Mouse (Mus musculus) frontal cortex, postnatal 25 days (tissue): ENCODE measurements around the gene Tgfbr3.

Experiments
- DNase-seq, 2 experiments: peaks; one replicate each; pipeline ENCODE4 v3.0.0; 2022; ENCODE audit warnings: low spot score in 2 of 2

The Tgfbr3 gene

DNA sequence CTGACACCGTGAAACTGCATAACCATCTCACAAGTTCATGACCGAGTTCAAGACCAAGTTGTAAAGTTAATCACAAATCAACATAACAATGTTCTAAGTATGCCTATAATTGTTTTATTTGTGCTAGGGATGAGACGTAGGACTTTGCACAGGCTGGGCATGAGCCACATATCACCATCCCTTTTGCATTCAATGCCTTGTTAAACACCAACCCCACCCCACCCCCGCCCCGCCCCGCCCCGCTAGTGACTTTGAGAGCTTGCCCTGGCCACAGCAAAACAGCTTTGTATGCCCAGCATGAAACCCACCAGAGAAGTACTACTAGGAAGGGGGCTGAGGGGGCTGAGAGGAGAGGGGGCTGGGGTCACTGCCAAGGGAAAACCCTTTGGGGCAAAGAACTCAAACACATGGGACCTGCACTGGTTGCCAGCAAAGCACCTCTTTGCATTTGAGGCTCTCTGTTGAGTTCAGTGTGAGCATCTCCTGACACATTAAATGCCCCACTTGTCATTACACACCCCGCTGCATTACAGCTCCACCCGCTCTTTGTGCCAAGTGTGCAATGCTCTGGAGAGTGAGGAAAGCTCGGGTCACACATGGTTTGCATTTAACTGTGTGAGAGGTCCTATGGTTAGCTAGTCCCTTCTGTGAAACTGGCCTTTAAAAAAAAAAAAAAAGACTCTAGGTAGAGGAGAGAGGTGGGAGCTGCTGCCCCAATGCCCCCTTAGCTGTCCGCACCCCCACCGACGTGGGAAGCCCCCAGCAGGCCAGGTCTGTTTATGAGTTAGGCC, 179.1 kb downstream of the Tgfbr3 start:
- no peak for DNase-seq

DNA sequence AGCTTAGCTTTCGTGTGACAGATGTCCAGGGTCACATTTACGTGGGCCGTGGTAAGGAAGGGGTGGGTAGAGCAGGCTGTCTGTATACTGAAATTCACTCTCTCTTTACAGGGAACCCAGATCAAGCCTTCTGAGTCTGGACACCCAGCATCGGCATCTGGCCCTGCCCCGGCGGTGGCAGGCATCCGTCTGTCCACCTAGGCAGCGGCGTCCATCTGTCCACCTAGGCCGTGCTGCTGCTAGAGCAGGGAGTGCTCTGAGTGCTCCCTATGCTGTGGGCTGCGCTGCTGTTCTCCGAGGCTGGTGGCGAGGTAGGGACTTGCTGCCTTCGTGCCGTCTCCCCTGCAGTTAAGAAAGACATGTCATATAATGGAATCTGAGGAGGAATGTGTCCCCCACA, 180.0 kb downstream of the Tgfbr3 start:
- no peak for DNase-seq

DNA sequence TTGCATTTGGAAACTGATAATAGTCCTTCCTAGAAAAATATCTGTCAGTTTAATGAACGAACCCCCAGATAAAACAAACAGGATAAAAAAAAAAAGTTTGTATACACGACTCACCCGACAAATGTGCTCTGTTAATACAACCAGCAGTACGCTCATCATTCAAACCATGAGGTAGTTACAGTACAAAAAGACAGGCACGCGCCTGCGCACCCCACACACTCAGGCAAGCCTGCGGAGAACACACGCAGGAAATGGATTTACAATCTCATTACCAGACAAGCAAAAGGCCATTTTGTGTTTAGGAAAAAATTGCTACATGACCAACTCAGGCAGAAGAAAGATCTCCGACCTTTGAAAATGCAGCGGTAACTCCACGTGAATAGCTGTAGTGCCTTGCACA, 182.6 kb downstream of the Tgfbr3 start:
- DNase-seq: no peak

DNA sequence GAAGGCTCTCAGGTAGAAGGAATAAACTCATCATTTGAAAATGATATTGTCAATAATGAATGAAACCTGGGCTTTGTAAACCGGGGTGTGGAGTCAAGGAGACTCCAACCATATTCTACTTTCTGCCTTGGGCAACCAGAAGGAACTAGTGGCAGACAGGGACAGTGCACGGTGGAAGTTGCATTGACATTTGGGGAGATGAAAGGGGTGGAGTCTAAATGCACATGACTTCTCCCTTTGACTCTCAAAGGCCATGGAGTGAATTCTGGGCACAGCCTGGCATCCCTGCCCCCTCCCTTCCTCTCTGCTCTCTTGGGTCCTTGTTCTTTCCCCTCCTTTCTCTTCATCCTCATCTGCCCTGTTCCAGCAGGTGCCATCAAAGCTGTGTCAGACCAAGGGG, 183.3 kb downstream of the Tgfbr3 start:
- DNase-seq: no peak

DNA sequence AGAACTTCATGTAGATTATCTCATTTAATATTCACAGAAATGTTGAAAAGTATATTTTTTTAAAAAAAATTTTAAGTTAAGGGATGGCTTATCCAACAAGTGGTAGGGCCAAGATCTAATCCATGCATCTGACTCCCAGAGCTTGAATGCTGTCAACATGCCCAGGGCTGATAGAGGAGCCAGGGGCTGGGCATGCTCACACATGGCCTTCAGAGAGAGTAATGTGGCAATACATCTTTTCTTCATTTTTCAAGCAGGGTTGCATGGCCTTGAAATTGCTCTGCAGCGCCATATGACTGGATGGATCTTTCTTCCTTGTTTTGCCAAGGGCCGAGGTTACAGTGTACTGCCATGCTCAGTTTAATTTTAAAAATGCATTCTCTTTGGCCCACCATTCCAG, 185.8 kb downstream of the Tgfbr3 start:
- DNase-seq: no peak

DNA sequence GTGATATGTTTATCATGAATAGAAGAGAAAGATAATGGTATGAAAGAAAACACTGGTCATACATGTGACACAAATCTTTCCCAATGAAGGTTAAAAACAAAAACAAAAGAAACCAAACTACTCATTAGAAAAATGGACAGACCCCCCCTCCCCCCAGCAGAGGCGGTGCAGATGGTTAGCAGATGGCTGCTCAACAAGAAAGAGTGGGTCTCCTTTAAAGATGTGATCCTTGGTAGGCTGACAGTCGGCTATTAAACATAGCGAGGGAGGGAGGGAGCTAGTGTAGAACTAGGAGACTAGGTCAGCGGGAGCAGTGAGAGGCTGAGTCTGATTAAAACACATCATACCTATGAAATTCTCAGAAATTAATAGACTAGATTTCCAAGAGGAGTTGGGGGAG, 186.5 kb downstream of the Tgfbr3 start:
- DNase-seq: no peak

DNA sequence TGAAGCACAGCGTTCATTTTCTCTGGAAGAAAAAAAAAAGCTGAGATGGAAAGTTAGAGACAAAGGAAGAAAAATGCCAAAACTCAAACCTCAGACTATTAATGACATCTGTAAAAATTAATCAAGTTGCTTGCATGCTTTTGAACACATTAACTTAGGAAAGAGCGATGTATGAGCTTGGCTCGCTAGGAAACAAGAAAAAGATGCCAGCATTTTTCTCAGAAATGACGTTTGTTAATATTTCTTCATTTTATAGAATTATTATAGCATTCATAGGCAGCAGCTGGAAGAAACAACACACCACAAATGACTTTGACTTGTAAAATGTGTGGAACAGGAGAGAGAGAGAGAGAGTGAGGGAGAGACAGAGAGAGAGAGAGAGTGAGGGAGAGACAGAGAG, 187.7 kb downstream of the Tgfbr3 start:
- DNase-seq: no peak

DNA sequence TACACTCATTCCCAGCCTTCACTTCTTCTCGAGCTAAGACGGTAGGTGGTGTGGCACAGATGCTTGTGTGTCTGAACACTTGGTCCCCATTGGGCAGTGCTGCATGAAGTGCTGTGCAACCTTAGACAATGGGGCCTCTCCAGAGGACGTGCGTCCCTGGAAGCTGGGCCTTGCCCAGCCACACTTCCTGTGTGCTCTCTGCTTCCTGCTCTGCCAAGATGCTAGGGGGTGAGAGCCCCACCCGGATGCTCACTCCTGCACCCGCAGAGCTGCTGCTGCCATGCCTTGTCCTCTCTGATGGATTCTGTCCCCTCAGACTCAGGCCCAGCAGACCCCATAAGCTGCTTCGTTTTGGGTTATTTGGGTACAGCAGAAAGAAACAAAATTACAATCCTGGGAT, 188.3 kb downstream of the Tgfbr3 start:
- DNase-seq: no peak

DNA sequence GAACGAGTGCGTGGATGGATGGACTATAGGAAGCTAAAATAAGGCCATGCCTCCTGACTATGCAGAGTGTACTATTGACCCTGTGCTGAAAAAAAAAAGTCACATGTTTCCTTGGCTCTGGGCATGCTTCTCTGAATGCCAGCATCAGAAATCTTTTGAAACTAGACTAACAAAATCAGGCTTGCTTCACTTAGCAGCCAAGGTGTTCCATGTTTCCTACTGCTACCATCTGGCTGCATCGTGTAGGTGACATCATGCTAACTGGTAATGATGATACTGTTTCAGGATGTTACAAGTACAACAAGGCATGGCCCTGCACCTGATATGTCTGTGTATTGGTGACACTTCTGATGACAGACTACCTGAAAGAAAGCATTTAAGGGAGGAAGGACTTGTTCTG, 189.8 kb downstream of the Tgfbr3 start:
- no peak for DNase-seq

DNA sequence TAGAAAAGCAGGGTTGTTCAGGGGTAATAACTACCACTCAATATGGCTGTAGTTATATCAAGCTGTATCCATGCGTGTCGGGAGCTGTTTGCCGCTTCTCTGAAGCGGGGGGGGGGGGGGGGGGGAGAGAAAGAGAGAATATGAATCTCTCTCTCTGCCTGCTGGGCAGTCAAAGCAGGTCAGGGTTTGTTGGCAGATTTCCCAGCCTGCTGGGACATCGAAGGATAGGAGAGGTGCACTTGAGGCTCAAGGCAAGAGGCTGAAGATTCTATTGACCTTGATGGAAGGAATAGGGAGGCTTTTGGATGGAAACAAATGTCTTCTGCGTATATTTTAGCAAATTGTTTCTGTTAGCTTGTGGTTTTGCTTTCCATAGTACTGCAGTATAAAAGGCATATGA, 190.4 kb downstream of the Tgfbr3 start:
- no peak for DNase-seq

DNA sequence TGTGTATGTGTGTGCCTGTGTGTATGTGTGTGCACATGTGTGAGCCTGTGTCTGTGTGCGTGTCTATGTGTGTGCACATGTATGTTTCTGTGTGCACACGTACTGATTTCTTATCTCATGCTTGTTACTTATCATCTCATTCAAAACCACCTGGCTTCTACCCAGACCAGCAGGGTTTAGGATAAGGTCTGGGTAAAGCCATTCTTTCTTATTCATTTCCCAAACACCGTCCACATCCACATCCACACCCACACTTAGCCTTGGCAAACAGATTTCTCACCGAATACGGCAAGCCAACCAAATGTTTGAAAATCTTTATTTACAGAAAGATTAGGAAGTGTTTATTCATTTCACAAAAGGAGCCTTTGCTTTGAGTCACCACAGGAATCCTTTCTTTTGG, 191.4 kb downstream of the Tgfbr3 start:
- no peak for DNase-seq

DNA sequence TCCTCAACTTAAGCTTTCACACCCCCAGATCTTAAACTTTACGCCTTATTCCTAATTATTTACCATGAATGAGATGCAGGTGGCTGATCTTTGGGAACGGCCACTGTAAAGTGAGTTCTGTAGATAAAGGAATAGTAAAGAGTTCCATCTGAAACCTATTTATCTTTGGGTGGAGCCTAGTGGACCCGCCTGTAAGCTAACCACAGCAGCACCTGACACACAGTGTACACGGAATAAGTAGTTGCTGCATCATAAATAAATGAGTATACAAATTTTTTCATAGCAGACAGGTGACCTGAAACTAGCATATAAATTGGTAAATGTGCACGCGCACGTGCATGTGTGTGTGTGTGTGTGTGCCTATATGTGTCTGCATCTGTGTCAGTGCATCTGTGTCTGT, 192.1 kb downstream of the Tgfbr3 start:
- DNase-seq: no peak

DNA sequence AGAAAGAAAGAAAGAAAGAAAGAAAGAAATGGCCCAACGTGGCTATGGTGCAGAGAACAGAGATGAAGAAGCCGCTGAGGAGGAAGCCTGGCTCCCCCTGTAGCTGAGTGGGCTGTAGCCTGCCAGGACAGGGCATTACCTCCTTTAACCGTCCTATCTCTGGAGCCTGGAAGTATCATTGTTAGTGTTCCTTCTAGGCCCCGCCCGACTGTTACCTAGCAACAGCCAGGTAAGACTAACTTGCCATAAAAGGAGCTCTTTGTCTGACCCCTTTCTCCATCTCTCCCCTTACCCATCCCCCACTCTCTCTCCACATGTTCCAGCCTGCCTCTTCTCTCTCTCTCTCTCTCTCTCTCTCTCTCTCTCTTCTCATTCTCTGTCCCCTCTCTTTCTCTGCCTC, 195.2 kb downstream of the Tgfbr3 start:
- no peak for DNase-seq

DNA sequence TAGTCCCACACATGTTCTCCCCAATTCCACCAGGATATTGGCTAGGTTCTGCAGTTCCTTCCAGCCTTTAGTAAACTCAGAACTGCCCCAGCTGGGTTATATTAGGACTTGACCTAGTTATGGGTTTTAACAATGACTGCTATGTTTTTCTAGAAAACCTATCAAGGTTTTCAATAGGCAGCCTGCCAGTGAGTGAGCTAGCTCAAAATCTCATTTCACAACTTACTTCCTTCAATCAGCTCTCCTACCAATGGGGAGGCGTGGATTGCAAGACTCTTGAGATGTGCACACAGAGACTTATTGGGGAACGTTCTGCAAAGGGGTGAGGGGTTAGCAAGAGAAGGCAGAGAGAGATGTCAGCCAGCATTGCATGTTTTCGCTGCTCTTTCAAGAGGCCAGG, 196.2 kb downstream of the Tgfbr3 start:
- DNase-seq: no peak

DNA sequence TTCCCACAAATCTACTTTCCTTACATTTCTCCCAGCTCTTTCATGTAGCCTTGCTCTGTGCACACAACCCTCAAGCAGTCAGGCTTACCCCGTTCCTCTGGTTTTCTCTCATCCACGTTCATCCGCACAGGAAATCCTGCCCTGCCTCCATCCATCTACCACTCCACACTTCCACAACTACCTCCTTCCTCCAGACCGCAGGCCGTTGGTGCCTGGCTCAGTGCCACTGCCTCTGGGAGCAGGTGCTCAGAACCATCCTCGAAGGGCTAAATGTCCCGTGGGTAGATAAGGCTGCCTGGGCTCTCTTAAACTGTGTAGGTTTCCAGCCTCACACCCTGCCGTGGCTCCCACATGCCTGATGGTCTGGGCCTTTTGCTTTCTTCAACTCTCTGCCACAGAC, 197.3 kb downstream of the Tgfbr3 start:
- no peak for DNase-seq

DNA sequence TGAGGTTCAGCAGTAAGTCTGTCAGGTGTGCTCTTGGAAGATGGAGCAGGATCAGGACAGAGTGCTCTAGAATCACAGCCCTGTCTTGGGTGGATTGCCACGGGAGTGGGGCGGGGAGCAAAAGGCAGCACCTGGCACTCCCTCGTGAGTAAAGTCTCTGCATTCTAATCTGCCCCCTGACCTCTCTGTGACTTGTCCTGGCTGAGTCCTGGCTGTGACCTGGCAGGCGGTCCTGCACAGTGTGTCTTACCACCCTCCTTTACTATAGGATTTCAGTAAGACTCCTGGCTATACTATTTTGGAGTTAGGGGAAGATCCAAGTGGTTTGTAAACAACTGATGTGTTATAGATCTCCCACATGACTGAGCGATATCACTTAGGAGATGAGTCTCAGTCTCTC, 199.5 kb downstream of the Tgfbr3 start:
- DNase-seq: no peak

DNA sequence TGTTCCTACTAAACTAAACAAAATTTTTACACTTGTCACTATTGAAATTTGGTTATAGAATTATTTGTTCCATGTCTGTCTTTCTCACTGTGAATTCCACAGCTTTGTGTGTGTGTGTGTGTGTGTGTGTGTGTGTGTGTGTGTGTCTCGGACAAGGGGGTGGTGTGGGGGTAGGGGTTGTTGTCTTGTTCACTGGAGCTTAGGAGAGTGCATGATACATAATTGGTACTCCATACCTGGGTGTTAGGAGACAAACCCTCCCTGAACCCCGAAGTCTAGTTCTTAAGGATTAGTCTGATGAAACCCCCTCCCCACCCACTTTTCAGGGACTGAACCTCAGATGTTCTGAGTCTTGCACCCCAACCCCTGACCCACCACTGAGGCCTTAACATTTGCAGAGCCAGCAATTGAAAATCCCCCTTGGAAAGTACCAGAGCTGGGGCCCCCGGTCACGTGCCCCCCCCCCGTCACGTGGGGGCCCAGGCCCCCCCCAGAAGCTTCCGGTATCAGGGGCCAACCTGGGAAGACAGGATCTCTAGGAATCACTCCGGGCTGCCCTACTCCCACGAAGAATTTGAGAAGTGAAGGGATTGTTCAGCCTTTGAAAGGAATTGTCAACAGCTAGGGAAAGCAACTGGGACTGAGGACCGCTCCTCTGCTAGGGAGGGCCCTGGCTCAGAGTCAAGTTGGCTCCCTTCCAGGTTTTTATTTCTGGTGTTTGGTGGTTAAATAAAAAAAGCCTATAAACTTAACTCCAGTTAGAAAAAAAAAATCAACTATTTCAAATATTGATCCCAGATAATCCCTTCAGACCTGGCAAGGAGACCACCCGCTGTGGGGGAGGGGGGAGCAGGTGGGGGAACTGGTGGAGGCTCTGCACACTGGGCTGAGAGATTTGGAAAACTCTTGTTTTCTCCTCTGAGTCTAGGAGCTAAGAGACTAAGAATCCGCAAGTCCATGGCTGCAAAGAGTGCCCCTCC, 201.3 kb downstream of the Tgfbr3 start:
- peak in 1 of 2 experiments; percentile 40 for DNase-seq

DNA sequence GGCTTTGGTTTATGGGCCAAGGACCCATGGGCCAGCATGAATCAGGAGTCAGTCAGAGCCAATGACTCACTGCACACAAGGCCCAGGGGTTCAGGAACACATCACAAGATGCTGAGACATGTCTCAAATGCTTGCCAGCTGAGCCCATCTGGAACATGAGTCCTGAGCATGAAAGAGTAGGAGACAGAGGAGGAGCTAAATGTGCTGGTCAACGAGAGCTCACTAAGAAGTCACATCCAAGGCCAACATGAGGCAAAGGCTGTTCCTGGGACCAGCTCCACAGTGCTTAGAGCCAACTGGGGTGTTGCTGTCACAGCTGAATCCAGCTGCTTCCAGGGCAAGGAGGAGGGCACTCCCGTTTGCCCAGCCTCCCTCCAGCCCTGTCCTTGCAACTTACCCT, 202.1 kb downstream of the Tgfbr3 start:
- DNase-seq: no peak

DNA sequence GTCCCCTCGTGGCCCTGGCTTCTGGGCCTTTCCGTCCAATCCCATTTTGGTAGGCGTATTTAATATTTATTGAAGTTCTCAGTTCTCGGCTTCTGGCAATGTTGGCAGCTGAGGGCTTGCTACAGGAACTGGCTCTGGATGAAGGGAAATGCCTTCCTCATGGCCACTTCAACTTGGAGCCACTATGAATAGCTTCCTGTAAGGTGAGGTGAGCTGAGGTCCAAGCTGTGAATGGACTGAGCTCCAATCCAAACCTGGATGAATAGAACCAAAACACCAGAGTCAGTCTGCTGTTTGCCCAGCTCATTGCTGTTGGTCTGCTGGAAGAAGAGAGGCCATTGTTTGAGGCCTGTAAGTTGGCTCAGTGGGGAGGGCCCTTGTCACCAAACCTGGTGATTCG, 203.3 kb downstream of the Tgfbr3 start:
- no peak for DNase-seq

DNA sequence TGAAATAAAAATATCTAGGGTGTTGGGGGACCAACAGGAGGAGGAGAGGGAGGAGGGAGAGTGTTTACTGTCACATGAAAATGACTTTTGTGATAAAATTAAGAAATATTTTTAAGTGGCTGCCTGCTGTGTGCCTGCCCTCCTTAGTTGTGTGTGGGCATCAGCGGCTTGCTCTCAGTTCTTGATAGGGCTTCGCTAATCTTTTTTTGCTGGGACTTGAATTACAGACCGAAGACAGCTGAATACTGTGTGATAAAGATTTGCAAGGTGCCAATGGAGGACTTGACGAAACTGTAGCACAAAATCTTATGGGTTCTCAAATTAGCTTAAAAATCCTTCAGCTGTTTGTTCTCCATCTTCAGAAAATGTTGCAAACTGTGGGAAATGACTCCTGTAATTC, 205.0 kb downstream of the Tgfbr3 start:
- no peak for DNase-seq

DNA sequence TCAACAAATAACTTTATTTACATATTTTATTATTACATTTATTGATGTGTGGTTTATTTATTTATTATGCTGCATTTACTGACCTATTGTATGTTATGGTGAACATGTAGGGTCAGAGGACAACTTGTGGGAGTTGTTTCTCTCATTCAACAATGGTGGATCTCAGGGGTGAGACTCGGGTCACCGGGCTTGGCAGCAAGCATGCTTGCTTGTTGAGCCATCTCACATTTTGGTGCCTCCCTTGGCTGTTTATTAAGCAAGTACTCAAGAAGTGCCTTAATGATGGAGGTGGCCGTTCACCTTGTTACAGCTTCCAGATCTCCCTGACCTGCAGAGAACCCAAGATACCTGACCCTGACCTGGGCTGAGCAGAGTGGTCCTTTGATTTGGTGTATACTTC, 207.4 kb downstream of the Tgfbr3 start:
- no peak for DNase-seq

DNA sequence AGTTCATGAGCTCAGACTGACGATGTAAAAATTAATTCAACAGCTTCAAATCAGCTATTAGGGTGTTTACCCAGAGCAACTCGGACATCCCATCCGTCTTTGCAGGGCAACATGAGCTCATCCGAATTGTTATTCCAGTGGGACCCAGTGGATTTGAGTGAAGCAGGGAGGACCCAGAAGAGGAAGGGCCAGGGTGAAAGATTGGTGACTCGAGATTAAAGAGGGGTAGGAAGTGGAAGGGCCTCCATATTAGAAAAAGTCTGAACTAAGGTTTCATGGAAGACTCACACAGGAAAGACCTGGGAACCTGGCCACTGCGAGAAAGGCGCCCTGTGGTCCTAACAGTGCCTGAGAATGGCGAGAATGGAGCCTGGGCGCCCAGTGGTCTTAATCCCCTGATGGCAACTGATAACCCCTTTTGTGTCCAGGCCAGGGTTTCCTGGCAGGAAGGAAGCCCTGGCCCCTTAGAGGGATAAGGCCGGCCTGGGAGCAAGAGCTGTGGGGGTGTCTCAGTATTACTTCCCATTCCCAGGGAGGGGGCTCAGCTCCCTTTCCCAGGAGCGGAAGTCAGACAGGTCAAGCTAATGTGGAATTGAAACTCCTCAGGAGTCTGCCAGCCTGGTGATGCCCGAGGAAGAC, 208.3 kb downstream of the Tgfbr3 start:
- no peak for DNase-seq

DNA sequence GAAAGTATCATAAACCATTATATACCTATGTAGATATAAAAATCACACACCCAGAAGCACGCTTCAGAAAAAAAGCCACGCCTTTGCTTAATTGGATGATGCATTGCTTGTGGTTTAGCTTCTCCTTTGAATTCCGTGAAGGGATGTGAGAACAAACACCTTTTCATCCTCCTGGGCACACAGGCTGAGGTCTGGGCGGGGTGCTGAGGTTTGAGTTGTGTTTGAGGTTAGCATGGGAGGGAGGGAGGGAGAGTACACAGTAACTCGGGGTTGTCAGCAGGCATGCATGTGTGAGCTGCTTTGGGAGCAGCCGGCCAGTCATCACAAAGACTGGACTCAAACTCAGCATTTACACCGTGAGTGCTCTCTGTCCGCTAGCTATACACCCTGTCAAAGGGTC, 209.5 kb downstream of the Tgfbr3 start:
- DNase-seq: no peak
